Mouse (Mus musculus): ENCODE measurements around the gene Fam216a. TPM values are rescaled to one million over a fixed set of nuclear protein-coding genes. Genes with fewer than 3 reads are reported as not detected.
A peak's percentile ranks its signal among the peaks of the same experiment; 100 is the strongest.

The Fam216a gene
- polyA plus RNA-seq, 1 experiment from 2014 or later: 155 TPM

DNA sequence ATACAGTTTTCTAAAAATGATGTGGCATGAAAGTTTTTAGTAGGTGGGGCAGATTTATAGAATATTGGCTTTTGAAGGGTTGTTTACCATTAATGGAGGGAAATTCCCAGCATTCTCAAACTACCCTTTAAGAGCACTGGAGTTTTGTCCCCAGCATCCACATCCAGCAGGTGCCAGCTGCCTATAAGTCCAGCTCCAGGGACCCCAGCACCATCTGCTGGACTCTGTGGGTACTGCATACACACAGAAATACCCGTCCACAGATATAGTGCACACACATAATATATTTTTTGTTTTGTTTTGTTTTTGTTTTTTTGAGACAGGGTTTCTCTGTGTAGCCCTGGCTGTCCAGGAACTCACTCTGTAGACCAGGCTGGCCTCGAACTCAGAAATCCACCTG is 21.7 kb upstream of the Fam216a start:
- Histone ChIP-seq H3K9ac (replicated peaks; ENCODE audit: low read length) (no peak overlapping the region), H3K4me2 (ENCODE audit: low read length) (no peak overlapping the region), H3K4me1 (ENCODE audit: control insufficient read depth, insufficient read depth, low read length) (peaks cover 6% of the 10 kb centered on the region; the same call in 1 of the 2 replicates), H3K36me3 (ENCODE audit: control insufficient read depth, insufficient read depth, low read length) (peaks cover 23% of the 10 kb centered on the region), H3K4me3 (replicated peaks; ENCODE audit: low read depth, low read length) (no peak overlapping the region), H3K27me3 (ENCODE audit: control insufficient read depth, insufficient read depth, low read length) (no peaks in the 10 kb centered on the region), H3K27ac (replicated peaks; ENCODE audit: low read depth, low read length) (no peak overlapping the region), H3K9me3 (ENCODE audit: control insufficient read depth, low read length) (no peaks in the 10 kb centered on the region)
- DNase-seq (peak; percentile 82), ATAC-seq (ENCODE audit: low FRiP score, low TSS enrichment) (no peak; the same call in 1 of the 2 replicates)
- 48% methylated on average over 2 of the region's 2 CpGs for WGBS

DNA sequence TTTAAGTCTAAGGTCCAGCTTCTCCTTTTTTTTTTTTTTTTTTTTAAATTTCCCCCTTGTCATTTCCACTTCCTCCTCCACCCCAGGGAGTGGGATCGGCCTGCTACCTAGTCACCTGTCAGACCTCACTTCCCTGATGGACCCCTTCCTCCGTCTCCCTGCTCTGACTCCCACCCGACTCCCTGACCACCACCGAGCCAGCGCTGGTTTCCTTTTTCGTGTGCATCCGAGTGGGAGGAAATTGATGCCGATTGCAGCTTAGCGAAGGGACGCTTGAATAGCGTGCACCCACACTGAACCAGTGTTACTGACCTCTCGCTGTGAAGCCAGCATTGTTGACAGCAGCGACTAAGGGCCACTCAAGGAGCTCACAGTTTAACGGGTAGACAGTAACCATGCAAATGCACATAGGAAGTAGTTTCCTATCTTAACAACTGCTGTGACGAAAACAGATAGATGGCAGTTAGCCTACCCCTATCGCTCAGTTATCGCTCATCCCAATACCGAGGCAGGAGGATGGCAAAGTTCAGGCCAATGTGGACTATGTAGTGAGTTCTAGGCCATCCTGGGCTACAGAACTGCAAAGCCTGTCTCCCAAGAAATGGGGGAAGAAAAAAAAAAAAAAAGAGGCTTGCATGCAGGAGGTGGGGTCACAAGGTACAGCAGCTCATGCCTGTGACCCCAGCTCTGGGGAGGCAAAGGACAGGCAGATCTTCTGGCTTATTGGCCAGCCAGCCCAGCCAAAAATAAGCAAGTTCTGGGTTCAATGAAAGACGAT is 20.3 kb upstream of the Fam216a start:
- no peak; the same call in 1 of the 2 replicates for ATAC-seq (ENCODE audit: low FRiP score, low TSS enrichment)
- H3K4me1 ChIP-seq (ENCODE audit: control insufficient read depth, insufficient read depth, low read length): peaks cover 6% of the 10 kb centered on the region; the same call in 1 of the 2 replicates
- DNase-seq: peak; percentile 15
- peak overlapping the region; percentile 88 for H3K4me3 ChIP-seq (replicated peaks; ENCODE audit: low read depth, low read length)
- no peaks in the 10 kb centered on the region for H3K9me3 ChIP-seq (ENCODE audit: control insufficient read depth, low read length)
- peak overlapping the region; percentile 77 for H3K4me2 ChIP-seq (ENCODE audit: low read length)
- H3K9ac ChIP-seq (replicated peaks; ENCODE audit: low read length): peak overlapping the region; percentile 82
- H3K27me3 ChIP-seq (ENCODE audit: control insufficient read depth, insufficient read depth, low read length): no peaks in the 10 kb centered on the region
- H3K36me3 ChIP-seq (ENCODE audit: control insufficient read depth, insufficient read depth, low read length): peaks cover 10% of the 10 kb centered on the region
- peak overlapping the region; percentile 60; the same call in 1 of the 2 replicates for H3K27ac ChIP-seq (replicated peaks; ENCODE audit: low read depth, low read length)
- 17% methylated on average over 19 of the region's 19 CpGs for WGBS

- H3K36me3 ChIP-seq (ENCODE audit: control insufficient read depth, insufficient read depth, low read length): peaks cover 4% of the 10 kb centered on the region
- H3K9ac ChIP-seq (replicated peaks; ENCODE audit: low read length): peak within 1 kb of the TSS; percentile 82
- H3K4me2 ChIP-seq (ENCODE audit: low read length): peak within 1 kb of the TSS; percentile 77
- no peaks in the 10 kb centered on the region for H3K9me3 ChIP-seq (ENCODE audit: control insufficient read depth, low read length)
- peak within 1 kb of the TSS; percentile 60; the same call in 1 of the 2 replicates for H3K27ac ChIP-seq (replicated peaks; ENCODE audit: low read depth, low read length)
- ATAC-seq (ENCODE audit: low FRiP score, low TSS enrichment) (peak; percentile 82), DNase-seq (peak; percentile 97)
- peaks cover 6% of the 10 kb centered on the region; the same call in 1 of the 2 replicates for H3K4me1 ChIP-seq (ENCODE audit: control insufficient read depth, insufficient read depth, low read length)
- WGBS: under 1% methylated on average over 39 of the region's 39 CpGs
- no peaks in the 10 kb centered on the region for H3K27me3 ChIP-seq (ENCODE audit: control insufficient read depth, insufficient read depth, low read length)
- H3K4me3 ChIP-seq (replicated peaks; ENCODE audit: low read depth, low read length): peak within 1 kb of the TSS; percentile 88
These were observed 19.6 kb upstream of the Fam216a start, which contains the start of gene Arpc3 for GRCm38 (mm10) chr5:122391786-122392180. Gene Arpc3 (plus strand): TSS chr5:122391878.

- DNase-seq (no peak), ATAC-seq (ENCODE audit: low FRiP score, low TSS enrichment) (no peak)
- Histone ChIP-seq H3K27me3 (ENCODE audit: control insufficient read depth, insufficient read depth, low read length) (no peaks in the 10 kb centered on the region), H3K4me2 (ENCODE audit: low read length) (peak overlapping the region; percentile 77), H3K36me3 (ENCODE audit: control insufficient read depth, insufficient read depth, low read length) (no peaks in the 10 kb centered on the region), H3K4me1 (ENCODE audit: control insufficient read depth, insufficient read depth, low read length) (peaks cover 6% of the 10 kb centered on the region; the same call in 1 of the 2 replicates), H3K9me3 (ENCODE audit: control insufficient read depth, low read length) (no peaks in the 10 kb centered on the region), H3K9ac (replicated peaks; ENCODE audit: low read length) (peak overlapping the region; percentile 82; the same call in 1 of the 2 replicates), H3K4me3 (replicated peaks; ENCODE audit: low read depth, low read length) (peak overlapping the region; percentile 88), H3K27ac (replicated peaks; ENCODE audit: low read depth, low read length) (0 out of 2 replicates have a peak overlapping the region, but pooled peaks have one; percentile 32)
- WGBS: 53% methylated on average over 15 of the region's 16 CpGs
These were observed 19.1 kb upstream of the Fam216a start for GRCm38 (mm10) chr5:122391178-122391785.

DNA sequence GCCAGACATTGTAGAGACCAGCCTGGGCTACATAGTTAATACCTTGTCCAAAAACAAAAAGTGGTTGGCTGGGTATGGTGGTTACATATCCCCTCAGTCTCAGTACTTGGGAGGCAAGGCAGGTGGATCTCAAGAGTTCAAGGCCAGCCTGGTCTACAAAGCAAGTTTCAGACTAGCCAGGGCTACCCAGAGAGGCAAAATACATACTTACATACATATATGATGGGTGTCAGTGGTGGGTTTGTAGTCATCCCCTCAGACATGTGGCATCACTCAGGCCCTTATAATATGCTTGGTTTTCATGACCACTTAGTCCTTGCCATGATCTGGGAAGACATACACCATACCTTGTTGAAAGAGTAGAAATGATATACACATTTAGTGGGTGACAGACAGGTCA is 18.5 kb upstream of the Fam216a start:
- Histone ChIP-seq H3K9ac (replicated peaks; ENCODE audit: low read length) (no peak overlapping the region), H3K27ac (replicated peaks; ENCODE audit: low read depth, low read length) (no peak overlapping the region), H3K4me2 (ENCODE audit: low read length) (no peak overlapping the region), H3K36me3 (ENCODE audit: control insufficient read depth, insufficient read depth, low read length) (no peaks in the 10 kb centered on the region), H3K4me1 (ENCODE audit: control insufficient read depth, insufficient read depth, low read length) (peaks cover 6% of the 10 kb centered on the region; the same call in 1 of the 2 replicates), H3K4me3 (replicated peaks; ENCODE audit: low read depth, low read length) (no peak overlapping the region), H3K27me3 (ENCODE audit: control insufficient read depth, insufficient read depth, low read length) (no peaks in the 10 kb centered on the region), H3K9me3 (ENCODE audit: control insufficient read depth, low read length) (no peaks in the 10 kb centered on the region)
- ATAC-seq (ENCODE audit: low FRiP score, low TSS enrichment) (no peak), DNase-seq (no peak)

- H3K9me3 ChIP-seq (ENCODE audit: control insufficient read depth, low read length): no peaks in the 10 kb centered on the region
- DNase-seq: no peak
- H3K27me3 ChIP-seq (ENCODE audit: control insufficient read depth, insufficient read depth, low read length): no peaks in the 10 kb centered on the region
- no peak for ATAC-seq (ENCODE audit: low FRiP score, low TSS enrichment)
- WGBS: 91% methylated on average over 5 of the region's 5 CpGs
- H3K9ac ChIP-seq (replicated peaks; ENCODE audit: low read length): no peak overlapping the region
- no peak overlapping the region for H3K4me2 ChIP-seq (ENCODE audit: low read length)
- H3K36me3 ChIP-seq (ENCODE audit: control insufficient read depth, insufficient read depth, low read length): no peaks in the 10 kb centered on the region
- H3K27ac ChIP-seq (replicated peaks; ENCODE audit: low read depth, low read length): no peak overlapping the region
- no peak overlapping the region for H3K4me3 ChIP-seq (replicated peaks; ENCODE audit: low read depth, low read length)
- H3K4me1 ChIP-seq (ENCODE audit: control insufficient read depth, insufficient read depth, low read length): peaks cover 6% of the 10 kb centered on the region; the same call in 1 of the 2 replicates
These were observed 17.8 kb upstream of the Fam216a start for GRCm38 (mm10) chr5:122390006-122390405.

GRCm38 (mm10) chr5:122379374-122380155 is 7.4 kb upstream of the Fam216a start:
- no peak overlapping the region for H3K9ac ChIP-seq (replicated peaks; ENCODE audit: low read length)
- WGBS: 56% methylated on average over 11 of the region's 11 CpGs
- H3K4me3 ChIP-seq (replicated peaks; ENCODE audit: low read depth, low read length): no peak overlapping the region
- H3K27me3 ChIP-seq (ENCODE audit: control insufficient read depth, insufficient read depth, low read length): no peaks in the 10 kb centered on the region
- ATAC-seq (ENCODE audit: low FRiP score, low TSS enrichment) (no peak), DNase-seq (peak; percentile 86)
- H3K4me1 ChIP-seq (ENCODE audit: control insufficient read depth, insufficient read depth, low read length): no peaks in the 10 kb centered on the region
- no peak overlapping the region for H3K4me2 ChIP-seq (ENCODE audit: low read length)
- no peak overlapping the region for H3K27ac ChIP-seq (replicated peaks; ENCODE audit: low read depth, low read length)
- H3K36me3 ChIP-seq (ENCODE audit: control insufficient read depth, insufficient read depth, low read length): peaks cover 53% of the 10 kb centered on the region
- H3K9me3 ChIP-seq (ENCODE audit: control insufficient read depth, low read length): no peaks in the 10 kb centered on the region

GRCm38 (mm10) chr5:122378171-122378570 is 6.0 kb upstream of the Fam216a start:
- Histone ChIP-seq H3K36me3 (ENCODE audit: control insufficient read depth, insufficient read depth, low read length) (peaks cover 59% of the 10 kb centered on the region), H3K4me3 (replicated peaks; ENCODE audit: low read depth, low read length) (no peak overlapping the region), H3K9ac (replicated peaks; ENCODE audit: low read length) (no peak overlapping the region), H3K27ac (replicated peaks; ENCODE audit: low read depth, low read length) (no peak overlapping the region), H3K9me3 (ENCODE audit: control insufficient read depth, low read length) (no peaks in the 10 kb centered on the region), H3K4me1 (ENCODE audit: control insufficient read depth, insufficient read depth, low read length) (no peaks in the 10 kb centered on the region; the same call in 1 of the 2 replicates), H3K27me3 (ENCODE audit: control insufficient read depth, insufficient read depth, low read length) (no peaks in the 10 kb centered on the region), H3K4me2 (ENCODE audit: low read length) (no peak overlapping the region)
- 94% methylated on average over 12 of the region's 12 CpGs for WGBS
- DNase-seq: no peak
- ATAC-seq (ENCODE audit: low FRiP score, low TSS enrichment): no peak

Measured in midbrain, embryonic 14.5 days (tissue).